Mouse (Mus musculus) neural tube, postnatal 0 days (tissue): Measurements from ENCODE around the gene Rhbdl1. TPM values are rescaled to one million over a fixed set of nuclear protein-coding genes. Genes with fewer than 3 reads are reported as not detected.

ENCODE experiments used
- microRNA-seq: library from miRNA; unstranded; fragments of <30 nt; microRNA quantifications from one replicate; pipeline ENCODE4, GENCODE M21; 2016
- polyA plus RNA-seq: library from polyadenylated mRNA; unstranded; fragments of >200 nt; fragmentation: Nextera tagmentation; extraction: Ambion mirVana; gene quantifications from 2 replicates; pipeline ENCODE4 v1.2.1, GENCODE M21; 2015

The Rhbdl1 gene
- polyA plus RNA-seq, 1 experiment from 2014 or later: 89.7 TPM

Small RNA genes within 50 kb of the gene (microRNA-seq; reads per million reads assigned to microRNA genes)
- gene Mir3082: not detected

Other genes starting within 250 kb of the Rhbdl1 start
- 25.0 and 25.7 TPM in 2 replicates for gene Gng13, start 120.1 kb downstream of the Rhbdl1 start, polyA plus RNA-seq
- 3.3 and 3.6 TPM in 2 replicates for gene Chtf18, start 109.9 kb downstream of the Rhbdl1 start, polyA plus RNA-seq
- gene Rpusd1, start 109.6 kb downstream of the Rhbdl1 start, polyA plus RNA-seq: 28.2 and 33.0 TPM in 2 replicates
- gene Mslnl, start 101.3 kb downstream of the Rhbdl1 start, polyA plus RNA-seq: not detected in 2 replicates
- gene Msln, start 82.9 kb downstream of the Rhbdl1 start, polyA plus RNA-seq: 4.9 and 9.2 TPM in 2 replicates
- gene Narfl, start 63.5 kb downstream of the Rhbdl1 start, polyA plus RNA-seq: 22.1 and 26.8 TPM in 2 replicates
- gene Haghl, start 51.6 kb downstream of the Rhbdl1 start, polyA plus RNA-seq: 239 and 280 TPM in 2 replicates
- 0.57 and 0.65 TPM in 2 replicates for gene Ccdc78, start 50.7 kb downstream of the Rhbdl1 start, polyA plus RNA-seq
- gene Fam173a, start 44.4 kb downstream of the Rhbdl1 start, polyA plus RNA-seq: 114 and 116 TPM in 2 replicates
- 3.6 and 5.2 TPM in 2 replicates for gene AC134908.4, start 41.6 kb downstream of the Rhbdl1 start, polyA plus RNA-seq
- 120 and 140 TPM in 2 replicates for gene Metrn, start 40.2 kb downstream of the Rhbdl1 start, polyA plus RNA-seq
- 55.3 and 58.9 TPM in 2 replicates for gene Fbxl16, start 28.2 kb downstream of the Rhbdl1 start, polyA plus RNA-seq
- gene Wdr24, start 13.7 kb downstream of the Rhbdl1 start, polyA plus RNA-seq: 21.0 and 21.7 TPM in 2 replicates
- gene Jmjd8, start 8.4 kb downstream of the Rhbdl1 start, polyA plus RNA-seq: 37.1 and 44.5 TPM in 2 replicates
- 354 and 408 TPM in 2 replicates for gene Stub1, start 3.9 kb downstream of the Rhbdl1 start, polyA plus RNA-seq
- gene Gm20683, start 4.5 kb upstream of the Rhbdl1 start, polyA plus RNA-seq: 13.1 and 18.9 TPM in 2 replicates
- 13.5 and 19.5 TPM in 2 replicates for gene Rhot2, start 7.6 kb upstream of the Rhbdl1 start, polyA plus RNA-seq
- gene Wdr90, start 24.2 kb upstream of the Rhbdl1 start, polyA plus RNA-seq: 9.4 and 12.7 TPM in 2 replicates
- gene Mcrip2, start 31.5 kb upstream of the Rhbdl1 start, polyA plus RNA-seq: 64.6 and 66.2 TPM in 2 replicates
- 81.0 and 83.3 TPM in 2 replicates for gene Mettl26, start 37.8 kb upstream of the Rhbdl1 start, polyA plus RNA-seq
- 0.27 and 0.46 TPM in 2 replicates for gene Wfikkn1, start 43.6 kb upstream of the Rhbdl1 start, polyA plus RNA-seq
- 37.8 and 40.6 TPM in 2 replicates for gene Rab40c, start 82.4 kb upstream of the Rhbdl1 start, polyA plus RNA-seq
- gene Pigq, start 107.6 kb upstream of the Rhbdl1 start, polyA plus RNA-seq: 60.7 and 77.8 TPM in 2 replicates
- not detected in 2 replicates for gene Nhlrc4, start 107.7 kb upstream of the Rhbdl1 start, polyA plus RNA-seq
- 0.19 TPM in 1 of 2 replicates, not detected in the other for gene A930017K11Rik, start 115.3 kb upstream of the Rhbdl1 start, polyA plus RNA-seq
- 14.2 and 17.7 TPM in 2 replicates for gene Capn15, start 148.5 kb upstream of the Rhbdl1 start, polyA plus RNA-seq
- gene Rab11fip3, start 232.3 kb upstream of the Rhbdl1 start, polyA plus RNA-seq: 17.1 and 17.8 TPM in 2 replicates